Mouse (Mus musculus) heart, postnatal 0 days (tissue): ENCODE data around the gene Trap1. TPM values are rescaled to one million over a fixed set of nuclear protein-coding genes. Genes with fewer than 3 reads are reported as not detected.
"Not testable (repeated sequence)": the region's sequence is repeated elsewhere in the genome, so short reads cannot be mapped to it uniquely, and the experiment has no call there.

Experiments
- ATAC-seq: fragments of 200-750 bp; cut with Nextera tagmentation; 2 replicates; pipeline ENCODE4 v1.8.0; 2017; ENCODE audit warnings: low read depth, moderate number of reproducible peaks, moderate library complexity; ENCODE audit not compliant: insufficient read depth
- DNase-seq: peaks from one replicate; pipeline ENCODE4 v3.0.0-alpha.2; 2016; ENCODE audit warnings: low spot score
- H3K27ac ChIP-seq: fragments of 300-500 bp; sonication (generic); 2 replicates; pipeline ENCODE4 v1.5.1; 2014; ENCODE audit warnings: low read depth, mild to moderate bottlenecking
- H3K27me3 ChIP-seq: fragments of 300-500 bp; sonication (generic); 2 replicates; pipeline ENCODE4 v1.6.1; 2014; ENCODE audit warnings: low read length, mixed read lengths; ENCODE audit not compliant: control insufficient read depth, insufficient read depth
- H3K36me3 ChIP-seq: fragments of 300-500 bp; sonication (generic); replicated peaks from 2 replicates; pipeline ENCODE4 v1.6.1; 2014; ENCODE audit warnings: low read length, mixed read lengths; ENCODE audit not compliant: control insufficient read depth, insufficient read depth
- H3K4me1 ChIP-seq: fragments of 300-500 bp; sonication (generic); 2 replicates; pipeline ENCODE4 v1.6.1; 2014; ENCODE audit warnings: antibody characterized with exemption; ENCODE audit not compliant: control insufficient read depth, insufficient read depth
- H3K4me2 ChIP-seq: fragments of 300-500 bp; sonication (generic); 2 replicates; pipeline ENCODE4 v1.6.1; 2014; ENCODE audit warnings: low read depth, mild to moderate bottlenecking, low read length, moderate library complexity
- H3K4me3 ChIP-seq: fragments of 300-500 bp; sonication (generic); 2 replicates; pipeline ENCODE4 v1.5.1; 2014; ENCODE audit warnings: low read depth, low read length
- H3K9ac ChIP-seq: fragments of 300-500 bp; sonication (generic); replicated peaks from 2 replicates; pipeline ENCODE4 v1.6.1; 2014; ENCODE audit warnings: low read depth, low read length, mixed read lengths
- H3K9me3 ChIP-seq: fragments of 300-500 bp; sonication (generic); replicated peaks from 2 replicates; pipeline ENCODE4 v1.6.1; 2016; ENCODE audit warnings: low read length; ENCODE audit not compliant: control insufficient read depth
- CTCF ChIP-seq: IDR thresholded peaks from 2 replicates; pipeline ENCODE4 v1.5.1; 2016; ENCODE audit warnings: antibody characterized with exemption, control low read depth, low read depth
- EP300 ChIP-seq: IDR thresholded peaks from 2 replicates; pipeline ENCODE4 v1.6.1; 2016; ENCODE audit warnings: antibody characterized with exemption, low read depth
- WGBS: fragments of 180-500 bp; shearing (Covaris S2); extraction: QIAGEN DNeasy Blood & Tissue Kit; methylation state at CpG from one replicate; pipeline ENCODE4 v1.1.7; 2014; 5-methylcytosine and 5-hydroxymethylcytosine counted together
- polyA plus RNA-seq: library from polyadenylated mRNA; unstranded; fragments of >200 nt; fragmentation: Nextera tagmentation; extraction: Ambion mirVana; gene quantifications from 2 replicates; pipeline ENCODE4 v1.2.1, GENCODE M21; 2015
- total RNA-seq: library from RNA; depleted of rRNA; stranded (reverse); fragments of >200 nt; gene quantifications from 2 replicates; pipeline ENCODE4 v1.2.3, GENCODE M21; 2014; ENCODE audit warnings: low replicate concordance

Trap1 gene
- total and polyA plus RNA-seq, 2 experiments from 2014 or later: 117 to 135 TPM

- Histone ChIP-seq H3K9me3 (no peaks in the 10 kb centered on the region), H3K4me2 (no peak overlapping the region), H3K36me3 (no peaks in the 10 kb centered on the region), H3K27ac (no peak overlapping the region), H3K4me3 (no peak overlapping the region), H3K27me3 (no peaks in the 10 kb centered on the region), H3K9ac (no peak overlapping the region), H3K4me1 (no peaks in the 10 kb centered on the region)
- ATAC-seq: no peak
- TF ChIP-seq EP300 (no peak), CTCF (no peak)
- DNase-seq: no peak
- 75% methylated on average over 5 of the region's 5 CpGs for WGBS
Observed at GRCm38 (mm10) chr16:4029371-4029841, 48.2 kb downstream of the Trap1 start.

GRCm38 (mm10) chr16:4027211-4027610 is 50.4 kb downstream of the Trap1 start:
- DNase-seq (no peak), ATAC-seq (no peak)
- Histone ChIP-seq H3K4me3 (no peak overlapping the region), H3K4me2 (no peak overlapping the region), H3K36me3 (no peaks in the 10 kb centered on the region), H3K27ac (no peak overlapping the region), H3K4me1 (no peaks in the 10 kb centered on the region), H3K9me3 (no peaks in the 10 kb centered on the region), H3K9ac (no peak overlapping the region), H3K27me3 (no peaks in the 10 kb centered on the region)
- 67% methylated on average over 3 of the region's 3 CpGs for WGBS
- TF ChIP-seq EP300 (no peak), CTCF (no peak)

- Histone ChIP-seq H3K27ac (no peak overlapping the region), H3K4me1 (no peaks in the 10 kb centered on the region), H3K9me3 (no peaks in the 10 kb centered on the region), H3K4me3 (no peak overlapping the region), H3K36me3 (no peaks in the 10 kb centered on the region), H3K27me3 (no peaks in the 10 kb centered on the region), H3K4me2 (no peak overlapping the region), H3K9ac (no peak overlapping the region)
- ATAC-seq: no peak
- 52% methylated on average over 1 of the region's 1 CpGs for WGBS
- no peak for DNase-seq
- TF ChIP-seq CTCF: no peak
Observed at GRCm38 (mm10) chr16:4026672-4027071, 51.0 kb downstream of the Trap1 start.

GRCm38 (mm10) chr16:4022719-4023118 is 54.9 kb downstream of the Trap1 start:
- H3K9me3 ChIP-seq: no peaks in the 10 kb centered on the region
- ATAC-seq: no peak
- no peak overlapping the region for H3K4me2 ChIP-seq
- H3K27me3 ChIP-seq: no peaks in the 10 kb centered on the region
- no peak overlapping the region for H3K9ac ChIP-seq
- no peak overlapping the region for H3K4me3 ChIP-seq
- WGBS: 62% methylated on average over 4 of the region's 4 CpGs
- H3K27ac ChIP-seq: no peak overlapping the region
- TF ChIP-seq CTCF (no peak), EP300 (no peak)
- no peaks in the 10 kb centered on the region for H3K36me3 ChIP-seq
- no peaks in the 10 kb centered on the region for H3K4me1 ChIP-seq
- DNase-seq: no peak

GRCm38 (mm10) chr16:4021241-4021640 is 56.4 kb downstream of the Trap1 start:
- ATAC-seq (no peak), DNase-seq (no peak)
- no peaks in the 10 kb centered on the region for H3K27me3 ChIP-seq
- no peak overlapping the region for H3K9ac ChIP-seq
- H3K9me3 ChIP-seq: no peaks in the 10 kb centered on the region
- no peak overlapping the region for H3K4me2 ChIP-seq
- WGBS: 93% methylated on average over 1 of the region's 1 CpGs
- no peak overlapping the region for H3K4me3 ChIP-seq
- no peaks in the 10 kb centered on the region for H3K4me1 ChIP-seq
- no peak overlapping the region for H3K27ac ChIP-seq
- no peaks in the 10 kb centered on the region for H3K36me3 ChIP-seq
- TF ChIP-seq EP300 (no peak), CTCF (no peak)

GRCm38 (mm10) chr16:4017466-4017865 is 60.2 kb downstream of the Trap1 start:
- H3K27ac ChIP-seq, H3K4me1 ChIP-seq, H3K4me3 ChIP-seq, H3K9me3 ChIP-seq, H3K27me3 ChIP-seq, ATAC-seq, DNase-seq, H3K4me2 ChIP-seq, H3K36me3 ChIP-seq, H3K9ac ChIP-seq: not testable (repeated sequence)
- 76% methylated on average over 6 of the region's 6 CpGs for whole genome bisulfite sequencing

GRCm38 (mm10) chr16:4016786-4017185 is 60.8 kb downstream of the Trap1 start:
- not testable (repeated sequence) for H3K9me3 ChIP-seq, H3K4me3 ChIP-seq, DNase-seq, H3K4me1 ChIP-seq, H3K9ac ChIP-seq, ATAC-seq, H3K4me2 ChIP-seq, H3K27me3 ChIP-seq, H3K27ac ChIP-seq, H3K36me3 ChIP-seq
- 67% methylated on average over 17 of the region's 17 CpGs for WGBS
